Mouse (Mus musculus): ENCODE measurements around the gene Igdcc3. TPM values are rescaled to one million over a fixed set of nuclear protein-coding genes. Genes with fewer than 3 reads are reported as not detected.
A peak's percentile ranks its signal among the peaks of the same experiment; 100 is the strongest.

Gene Igdcc3
- polyA plus RNA-seq, 1 experiment from 2014 or later, result 40.8 TPM

- H3K4me3 ChIP-seq (replicated peaks), result no peak overlapping the region
- peaks cover under 1% of the 10 kb centered on the region for H3K4me1 ChIP-seq
- no peak overlapping the region for H3K27ac ChIP-seq
- WGBS, result 67% methylated on average over 2 of the region's 2 CpGs
- H3K4me2 ChIP-seq, result no peak overlapping the region
- H3K9ac ChIP-seq, result no peak overlapping the region
- peaks cover 13% of the 10 kb centered on the region for H3K36me3 ChIP-seq (replicated peaks)
- H3K9me3 ChIP-seq, result no peaks in the 10 kb centered on the region
- H3K27me3 ChIP-seq, result no peaks in the 10 kb centered on the region
- ATAC-seq (ENCODE audit: low FRiP score), result no peak
Measured at GRCm38 (mm10) chr9:65115891-65116290, 25.1 kb upstream of the Igdcc3 start.

GRCm38 (mm10) chr9:65117516-65117915 is 23.5 kb upstream of the Igdcc3 start:
- H3K4me3 ChIP-seq (replicated peaks), result no peak overlapping the region
- no peak overlapping the region for H3K4me2 ChIP-seq
- no peak for ATAC-seq (ENCODE audit: low FRiP score)
- H3K27ac ChIP-seq, result no peak overlapping the region
- WGBS, result 66% methylated on average over 2 of the region's 2 CpGs
- H3K36me3 ChIP-seq (replicated peaks), result peaks cover 13% of the 10 kb centered on the region
- peaks cover 14% of the 10 kb centered on the region for H3K27me3 ChIP-seq
- H3K4me1 ChIP-seq, result no peaks in the 10 kb centered on the region
- H3K9ac ChIP-seq, result no peak overlapping the region
- H3K9me3 ChIP-seq, result no peaks in the 10 kb centered on the region

- Histone ChIP-seq H3K36me3 (replicated peaks) (peaks cover 15% of the 10 kb centered on the region), H3K27me3 (peaks cover 38% of the 10 kb centered on the region), H3K9me3 (no peaks in the 10 kb centered on the region), H3K4me1 (peaks cover 11% of the 10 kb centered on the region), H3K27ac (0 out of 2 replicates have a peak overlapping the region, but pooled peaks have one; percentile 8), H3K4me3 (replicated peaks) (no peak overlapping the region), H3K9ac (no peak overlapping the region), H3K4me2 (no peak overlapping the region)
- ATAC-seq (ENCODE audit: low FRiP score), result peak; percentile 62; the same call in 1 of the 2 replicates
- WGBS, result 2% methylated on average over 3 of the region's 3 CpGs
Measured at GRCm38 (mm10) chr9:65120935-65121334, 20.1 kb upstream of the Igdcc3 start.

GRCm38 (mm10) chr9:65122545-65122944 is 18.4 kb upstream of the Igdcc3 start:
- no peak overlapping the region for H3K27ac ChIP-seq
- H3K36me3 ChIP-seq (replicated peaks), result peaks cover 14% of the 10 kb centered on the region; the same call in 1 of the 2 replicates
- H3K9ac ChIP-seq, result peak overlapping the region; percentile 29; the same call in 1 of the 2 replicates
- no peak overlapping the region for H3K4me3 ChIP-seq (replicated peaks)
- H3K27me3 ChIP-seq, result peaks cover 38% of the 10 kb centered on the region
- ATAC-seq (ENCODE audit: low FRiP score), result no peak
- H3K9me3 ChIP-seq, result no peaks in the 10 kb centered on the region
- no peak overlapping the region for H3K4me2 ChIP-seq
- peaks cover 11% of the 10 kb centered on the region for H3K4me1 ChIP-seq
- 13% methylated on average over 18 of the region's 18 CpGs for WGBS

- no peak overlapping the region for H3K27ac ChIP-seq
- H3K4me1 ChIP-seq, result peaks cover 19% of the 10 kb centered on the region
- H3K36me3 ChIP-seq (replicated peaks), result peaks cover 10% of the 10 kb centered on the region; the same call in 1 of the 2 replicates
- H3K4me3 ChIP-seq (replicated peaks), result peak overlapping the region; percentile 45
- peak overlapping the region; percentile 85 for H3K4me2 ChIP-seq
- WGBS, result 2% methylated on average over 48 of the region's 48 CpGs
- H3K9me3 ChIP-seq, result no peaks in the 10 kb centered on the region
- ATAC-seq (ENCODE audit: low FRiP score), result peak; percentile 75
- peaks cover 42% of the 10 kb centered on the region for H3K27me3 ChIP-seq
- peak overlapping the region; percentile 70 for H3K9ac ChIP-seq
Measured at GRCm38 (mm10) chr9:65123552-65124168, 17.3 kb upstream of the Igdcc3 start.

- Histone ChIP-seq H3K4me1 (peaks cover 19% of the 10 kb centered on the region), H3K9ac (0 out of 2 replicates have a peak overlapping the region, but pooled peaks have one; percentile 21), H3K4me2 (peak overlapping the region; percentile 39), H3K27ac (no peak overlapping the region; the same call in 1 of the 2 replicates), H3K36me3 (replicated peaks) (0 out of 2 replicates have a peak, but pooled peaks cover 10% of the 10 kb centered on the region), H3K27me3 (peaks cover 23% of the 10 kb centered on the region), H3K4me3 (replicated peaks) (peak overlapping the region; percentile 8), H3K9me3 (no peaks in the 10 kb centered on the region)
- peak; percentile 66 for ATAC-seq (ENCODE audit: low FRiP score)
- 7% methylated on average over 25 of the region's 25 CpGs for WGBS
Measured at GRCm38 (mm10) chr9:65128123-65128815, 12.7 kb upstream of the Igdcc3 start.

GRCm38 (mm10) chr9:65131717-65132116 is 9.3 kb upstream of the Igdcc3 start:
- Histone ChIP-seq H3K4me2 (no peak overlapping the region), H3K9me3 (no peaks in the 10 kb centered on the region), H3K9ac (no peak overlapping the region), H3K36me3 (replicated peaks) (peaks cover 12% of the 10 kb centered on the region; the same call in 1 of the 2 replicates), H3K4me1 (peaks cover 33% of the 10 kb centered on the region), H3K27ac (no peak overlapping the region), H3K4me3 (replicated peaks) (no peak overlapping the region), H3K27me3 (peaks cover 17% of the 10 kb centered on the region)
- ATAC-seq (ENCODE audit: low FRiP score), result no peak
- 88% methylated on average over 5 of the region's 5 CpGs for WGBS

- Histone ChIP-seq H3K27me3 (peaks cover 15% of the 10 kb centered on the region), H3K9me3 (no peaks in the 10 kb centered on the region), H3K4me3 (replicated peaks) (no peak overlapping the region), H3K9ac (no peak overlapping the region), H3K36me3 (replicated peaks) (peaks cover 8% of the 10 kb centered on the region; the same call in 1 of the 2 replicates), H3K27ac (no peak overlapping the region), H3K4me2 (no peak overlapping the region), H3K4me1 (peaks cover 28% of the 10 kb centered on the region)
- 3% methylated on average over 10 of the region's 10 CpGs for WGBS
- peak; percentile 48 for ATAC-seq (ENCODE audit: low FRiP score)
Measured at GRCm38 (mm10) chr9:65133739-65134138, 7.2 kb upstream of the Igdcc3 start.

GRCm38 (mm10) chr9:65135126-65135525 is 5.9 kb upstream of the Igdcc3 start:
- H3K27me3 ChIP-seq, result peaks cover 21% of the 10 kb centered on the region
- H3K4me1 ChIP-seq, result peaks cover 40% of the 10 kb centered on the region
- ATAC-seq (ENCODE audit: low FRiP score), result no peak
- peaks cover 8% of the 10 kb centered on the region; the same call in 1 of the 2 replicates for H3K36me3 ChIP-seq (replicated peaks)
- 80% methylated on average over 4 of the region's 4 CpGs for WGBS
- H3K9me3 ChIP-seq, result no peaks in the 10 kb centered on the region
- peak overlapping the region; percentile 22; the same call in 1 of the 2 replicates for H3K9ac ChIP-seq
- H3K27ac ChIP-seq, result no peak overlapping the region
- H3K4me2 ChIP-seq, result no peak overlapping the region
- H3K4me3 ChIP-seq (replicated peaks), result no peak overlapping the region

GRCm38 (mm10) chr9:65140491-65140890 is 498 bp upstream of the Igdcc3 start:
- H3K9ac ChIP-seq, result peak overlapping the region; percentile 98
- H3K36me3 ChIP-seq (replicated peaks), result peaks cover 21% of the 10 kb centered on the region
- peaks cover 62% of the 10 kb centered on the region for H3K4me1 ChIP-seq
- no peaks in the 10 kb centered on the region for H3K9me3 ChIP-seq
- peak overlapping the region; percentile 67 for H3K4me2 ChIP-seq
- 2% methylated on average over 8 of the region's 8 CpGs for WGBS
- H3K27me3 ChIP-seq, result peaks cover 11% of the 10 kb centered on the region; the same call in 1 of the 2 replicates
- peak overlapping the region; percentile 96 for H3K27ac ChIP-seq
- ATAC-seq (ENCODE audit: low FRiP score), result no peak; the same call in 1 of the 2 replicates
- H3K4me3 ChIP-seq (replicated peaks), result peak overlapping the region; percentile 77

GRCm38 (mm10) chr9:65141306-65141975 is 452 bp downstream of the Igdcc3 start:
- peak overlapping the region; percentile 96 for H3K27ac ChIP-seq
- peaks cover 29% of the 10 kb centered on the region for H3K36me3 ChIP-seq (replicated peaks)
- H3K9me3 ChIP-seq, result no peaks in the 10 kb centered on the region
- 0 out of 2 replicates have a peak, but pooled peaks cover 11% of the 10 kb centered on the region for H3K27me3 ChIP-seq
- H3K9ac ChIP-seq, result peak overlapping the region; percentile 98
- WGBS, result under 1% methylated on average over 65 of the region's 73 CpGs
- H3K4me3 ChIP-seq (replicated peaks), result peak overlapping the region; percentile 77
- H3K4me1 ChIP-seq, result peaks cover 65% of the 10 kb centered on the region
- H3K4me2 ChIP-seq, result peak overlapping the region; percentile 67
- ATAC-seq (ENCODE audit: low FRiP score), result peak; percentile 71

- Histone ChIP-seq H3K4me2 (peak overlapping the region; percentile 67), H3K4me3 (replicated peaks) (peak overlapping the region; percentile 77), H3K27ac (peak overlapping the region; percentile 96), H3K36me3 (replicated peaks) (peaks cover 34% of the 10 kb centered on the region), H3K4me1 (peaks cover 68% of the 10 kb centered on the region), H3K9me3 (no peaks in the 10 kb centered on the region), H3K27me3 (0 out of 2 replicates have a peak, but pooled peaks cover 11% of the 10 kb centered on the region), H3K9ac (peak overlapping the region; percentile 98)
- peak; percentile 65 for ATAC-seq (ENCODE audit: low FRiP score)
- WGBS, result 0% methylated on average over 15 of the region's 17 CpGs
Measured at GRCm38 (mm10) chr9:65141976-65142318, 958 bp downstream of the Igdcc3 start.

Data from forebrain, embryonic 12.5 days (tissue).